Mouse (Mus musculus) hindbrain, embryonic 14.5 days (tissue): ENCODE results near the gene Trim11. TPM values are rescaled to one million over a fixed set of nuclear protein-coding genes. Genes with fewer than 3 reads are reported as not detected.

ENCODE experiments used
- ATAC-seq: fragments of 200-750 bp; cut with Nextera tagmentation; 2 replicates; pipeline ENCODE4 v1.8.0; 2017; ENCODE audit warnings: moderate number of reproducible peaks, mild to moderate bottlenecking, moderate TSS enrichment, moderate library complexity; ENCODE audit not compliant: low FRiP score
- DNase-seq: peaks from one replicate; pipeline ENCODE4 v3.0.0-alpha.2; 2015; ENCODE audit warnings: low spot score
- H3K27ac ChIP-seq: fragments of 300-500 bp; sonication (generic); 2 replicates; pipeline ENCODE4 v1.5.1; 2014; ENCODE audit warnings: mild to moderate bottlenecking, moderate library complexity
- H3K27me3 ChIP-seq: fragments of 300-500 bp; sonication (generic); 2 replicates; pipeline ENCODE4 v1.6.1; 2014; ENCODE audit warnings: mild to moderate bottlenecking, low read length, mixed read lengths; ENCODE audit not compliant: control insufficient read depth, insufficient read depth
- H3K36me3 ChIP-seq: fragments of 300-500 bp; sonication (generic); replicated peaks from 2 replicates; pipeline ENCODE4 v1.6.1; 2014; ENCODE audit not compliant: control insufficient read depth, insufficient read depth
- H3K4me1 ChIP-seq: fragments of 300-500 bp; sonication (generic); replicated peaks from 2 replicates; pipeline ENCODE4 v1.6.1; 2014; ENCODE audit warnings: antibody characterized with exemption, low read length, mixed read lengths; ENCODE audit not compliant: control insufficient read depth, insufficient read depth
- H3K4me2 ChIP-seq: fragments of 300-500 bp; sonication (generic); replicated peaks from 2 replicates; pipeline ENCODE4 v1.6.1; 2014; ENCODE audit warnings: mild to moderate bottlenecking, moderate library complexity
- H3K4me3 ChIP-seq: fragments of 300-500 bp; sonication (generic); replicated peaks from 2 replicates; pipeline ENCODE4 v1.5.1; 2014; ENCODE audit warnings: mild to moderate bottlenecking, low read length
- H3K9ac ChIP-seq: fragments of 300-500 bp; sonication (generic); 2 replicates; pipeline ENCODE4 v1.6.1; 2014
- H3K9me3 ChIP-seq: fragments of 300-500 bp; sonication (generic); 2 replicates; pipeline ENCODE4 v1.6.1; 2016; ENCODE audit warnings: low read length; ENCODE audit not compliant: control insufficient read depth
- WGBS: fragments of 180-500 bp; shearing (Covaris S2); extraction: QIAGEN DNeasy Blood & Tissue Kit; methylation state at CpG from one replicate; pipeline ENCODE4 v1.1.7; 2014; 5-methylcytosine and 5-hydroxymethylcytosine counted together
- polyA plus RNA-seq: library from polyadenylated mRNA; unstranded; fragments of >200 nt; fragmentation: Nextera tagmentation; extraction: Ambion mirVana; gene quantifications from 2 replicates; pipeline ENCODE4 v1.2.1, GENCODE M21; 2014

The Trim11 gene
- polyA plus RNA-seq, 1 experiment from 2014 or later = 18.9 TPM

DNA sequence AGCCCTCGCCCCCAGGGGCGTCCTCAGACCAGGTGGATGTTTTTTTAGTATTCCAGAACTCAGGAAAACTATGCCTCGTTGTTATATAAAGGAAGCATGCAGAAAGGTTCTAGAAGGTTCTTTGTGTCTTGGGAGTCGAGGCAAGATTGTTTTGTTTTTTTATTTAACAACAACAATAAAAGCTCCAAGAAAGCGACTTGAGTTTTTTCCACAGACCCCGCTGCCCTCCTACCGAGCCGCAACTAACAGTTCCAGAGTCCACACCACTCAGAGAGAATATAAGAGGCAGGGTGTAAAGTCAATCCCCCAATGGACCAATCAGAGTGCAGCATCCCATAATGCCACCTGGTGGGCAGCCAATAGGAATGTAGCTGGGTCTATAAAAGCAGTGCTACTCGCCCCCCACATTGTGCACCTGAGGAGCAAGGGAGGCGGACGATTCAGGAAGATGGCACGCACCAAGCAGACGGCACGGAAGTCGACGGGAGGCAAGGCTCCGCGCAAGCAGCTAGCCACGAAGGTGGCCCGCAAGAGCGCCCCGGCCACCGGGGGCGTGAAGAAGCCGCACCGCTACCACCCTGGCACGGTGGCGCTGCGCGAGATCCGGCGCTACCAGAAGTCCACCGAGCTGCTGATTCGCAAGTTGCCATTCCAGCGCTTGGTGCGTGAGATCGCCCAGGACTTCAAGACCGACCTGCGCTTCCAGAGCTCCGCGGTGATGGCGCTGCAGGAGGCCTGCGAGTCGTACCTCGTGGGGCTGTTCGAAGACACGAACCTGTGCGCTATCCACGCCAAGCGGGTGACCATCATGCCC, 16.3 kb upstream of the Trim11 start:
- no peak overlapping the region for H3K27ac ChIP-seq
- H3K27me3 ChIP-seq = no peaks in the 10 kb centered on the region; the same call in 1 of the 2 replicates
- H3K4me3 ChIP-seq = no peak overlapping the region
- WGBS = 65% methylated on average over 50 of the region's 50 CpGs
- no peaks in the 10 kb centered on the region for H3K9me3 ChIP-seq
- H3K4me1 ChIP-seq = peaks cover 31% of the 10 kb centered on the region
- H3K36me3 ChIP-seq = peaks cover 2% of the 10 kb centered on the region; the same call in 1 of the 2 replicates
- no peak overlapping the region for H3K9ac ChIP-seq
- H3K4me2 ChIP-seq = no peak overlapping the region
- ATAC-seq = no peak
- DNase-seq = no peak

DNA sequence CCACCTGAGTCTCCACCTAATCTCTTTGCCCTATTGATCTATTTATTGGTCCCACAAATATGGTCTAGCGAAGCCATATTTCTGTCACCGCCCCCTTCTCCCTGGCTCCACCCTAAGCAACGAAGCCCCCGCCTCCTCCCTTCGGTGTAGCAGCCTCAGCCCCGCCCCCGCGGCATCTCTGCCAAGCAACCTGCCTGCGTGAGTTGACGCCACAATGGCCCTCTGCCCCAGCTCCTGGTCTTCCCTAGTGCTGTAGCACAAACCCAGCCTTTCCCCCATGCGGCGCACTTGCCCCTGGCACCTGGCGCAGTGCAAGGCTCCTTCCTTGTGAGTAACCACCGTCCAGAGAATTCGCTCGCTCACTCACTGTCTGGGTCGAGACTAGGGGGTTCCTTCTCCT, 14.3 kb upstream of the Trim11 start:
- 37% methylated on average over 17 of the region's 17 CpGs for WGBS
- H3K4me2 ChIP-seq = no peak overlapping the region

DNA sequence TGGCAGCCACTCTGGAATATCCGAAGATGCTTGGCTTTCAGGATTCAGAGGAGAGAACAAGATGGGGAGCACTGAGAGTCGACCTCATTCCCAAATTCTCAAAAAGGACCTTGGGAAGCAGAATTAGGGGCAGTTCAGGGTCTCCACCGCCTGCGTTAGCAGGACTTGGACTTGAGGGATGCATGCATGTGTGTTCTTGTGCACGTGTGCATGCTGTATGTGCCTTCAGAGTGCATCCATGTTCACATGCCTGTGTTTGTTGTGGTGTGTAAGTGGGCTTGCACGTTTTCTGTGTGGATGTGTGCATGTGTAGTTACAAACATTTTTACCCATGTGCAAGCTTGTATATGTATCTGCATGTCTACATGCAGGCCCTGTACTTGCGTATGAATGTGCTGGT, 13.7 kb upstream of the Trim11 start:
- Histone ChIP-seq H3K4me3 (no peak overlapping the region), H3K9ac (no peak overlapping the region), H3K27ac (no peak overlapping the region), H3K4me2 (no peak overlapping the region), H3K9me3 (no peaks in the 10 kb centered on the region), H3K36me3 (no peaks in the 10 kb centered on the region), H3K4me1 (peaks cover 6% of the 10 kb centered on the region), H3K27me3 (no peaks in the 10 kb centered on the region; the same call in 1 of the 2 replicates)
- ATAC-seq = no peak
- DNase-seq = no peak
- 86% methylated on average over 7 of the region's 7 CpGs for WGBS

More for the DNA sequence above, 14.3 kb upstream of the Trim11 start:
- Histone ChIP-seq H3K9ac (no peak overlapping the region), H3K4me1 (peaks cover 13% of the 10 kb centered on the region), H3K4me3 (no peak overlapping the region), H3K27ac (no peak overlapping the region), H3K36me3 (no peaks in the 10 kb centered on the region), H3K9me3 (no peaks in the 10 kb centered on the region), H3K27me3 (no peaks in the 10 kb centered on the region; the same call in 1 of the 2 replicates)
- no peak for ATAC-seq
- no peak for DNase-seq

DNA sequence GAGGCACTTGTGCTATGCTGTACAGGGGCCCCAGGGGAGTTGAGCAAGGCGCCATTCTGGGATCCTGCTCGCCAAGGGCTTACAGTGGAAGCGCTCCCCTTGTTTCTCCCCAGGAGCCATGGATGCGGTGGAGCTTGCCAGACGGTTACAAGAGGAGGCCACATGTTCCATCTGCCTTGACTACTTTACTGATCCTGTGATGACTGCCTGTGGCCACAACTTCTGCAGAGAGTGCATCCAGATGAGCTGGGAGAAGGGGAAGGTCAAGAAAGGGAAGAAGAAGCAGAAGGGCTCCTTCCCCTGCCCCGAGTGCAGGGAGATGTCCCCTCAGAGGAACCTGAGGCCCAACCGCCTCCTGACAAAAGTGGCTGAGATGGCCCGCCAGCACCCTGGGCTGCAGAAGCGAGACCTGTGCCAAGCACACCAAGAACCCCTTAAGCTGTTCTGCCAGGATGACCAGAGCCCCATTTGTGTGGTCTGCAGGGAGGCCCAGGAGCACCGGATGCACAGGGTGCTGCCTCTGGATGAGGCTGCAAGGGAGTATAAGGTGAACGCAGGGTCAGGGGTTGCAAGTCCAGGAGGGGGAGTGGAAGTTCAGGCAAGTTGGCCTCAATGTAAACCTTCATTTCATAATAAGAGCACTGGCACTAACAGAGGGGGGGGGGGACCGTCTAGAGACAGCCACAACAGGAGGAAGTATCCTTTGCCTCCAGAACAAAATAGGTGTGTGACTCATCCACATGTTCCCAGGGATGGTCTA, 12.7 kb upstream of the Trim11 start:
- no peak overlapping the region for H3K4me2 ChIP-seq
- no peak overlapping the region for H3K4me3 ChIP-seq
- no peaks in the 10 kb centered on the region; the same call in 1 of the 2 replicates for H3K36me3 ChIP-seq
- H3K9ac ChIP-seq = no peak overlapping the region
- no peaks in the 10 kb centered on the region for H3K9me3 ChIP-seq
- H3K4me1 ChIP-seq = no peaks in the 10 kb centered on the region
- DNase-seq (no peak), ATAC-seq (no peak)
- no peaks in the 10 kb centered on the region; the same call in 1 of the 2 replicates for H3K27me3 ChIP-seq
- H3K27ac ChIP-seq = no peak overlapping the region
- WGBS = 43% methylated on average over 12 of the region's 12 CpGs

DNA sequence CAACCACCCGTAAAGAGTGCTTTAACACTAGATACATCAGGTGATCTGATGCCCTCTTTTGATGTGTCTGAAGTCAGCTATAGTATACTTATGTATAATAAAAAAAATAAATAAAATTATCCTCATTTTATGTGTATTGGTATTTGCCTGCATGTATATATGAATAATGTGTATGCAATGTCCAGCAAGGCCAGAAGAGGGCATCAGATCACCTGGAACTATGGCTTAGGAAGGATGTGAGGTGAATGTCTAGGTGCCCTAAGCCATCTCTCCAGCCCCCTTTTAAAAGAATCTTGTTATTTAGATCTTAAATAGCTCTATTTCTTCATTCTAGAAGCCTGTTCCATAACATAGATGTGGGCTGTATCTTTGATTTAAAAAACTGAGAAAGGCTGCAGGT, 10.5 kb upstream of the Trim11 start:
- H3K9ac ChIP-seq = no peak overlapping the region
- H3K27me3 ChIP-seq = no peaks in the 10 kb centered on the region
- no peak overlapping the region for H3K27ac ChIP-seq
- no peaks in the 10 kb centered on the region for H3K9me3 ChIP-seq
- 100% methylated on average over 1 of the region's 1 CpGs for WGBS
- no peak for ATAC-seq
- no peaks in the 10 kb centered on the region for H3K4me1 ChIP-seq
- no peak overlapping the region for H3K4me2 ChIP-seq
- no peak overlapping the region for H3K4me3 ChIP-seq
- H3K36me3 ChIP-seq = peaks cover 6% of the 10 kb centered on the region
- no peak for DNase-seq

DNA sequence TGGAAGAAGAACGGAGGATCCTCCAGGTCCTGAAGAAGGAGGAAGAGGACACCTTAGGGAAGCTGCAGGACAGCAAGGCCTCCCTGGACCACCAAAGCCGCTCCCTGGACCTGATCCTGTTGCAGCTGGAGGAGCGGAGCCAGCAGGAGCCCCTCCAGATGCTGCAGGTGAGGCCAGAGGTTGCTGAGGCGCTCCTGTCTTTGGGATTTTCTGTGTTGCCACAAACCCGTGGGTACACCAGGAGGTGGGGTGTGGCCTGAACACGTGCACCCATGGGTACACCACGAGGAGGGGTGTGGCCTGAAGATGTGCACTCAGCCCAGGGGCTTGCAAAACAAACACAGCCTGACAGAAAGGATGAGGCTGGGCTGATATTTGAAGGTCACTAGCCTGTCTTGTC, 9.3 kb upstream of the Trim11 start:
- no peak for DNase-seq
- Histone ChIP-seq H3K27me3 (no peaks in the 10 kb centered on the region), H3K4me3 (no peak overlapping the region), H3K36me3 (peaks cover 6% of the 10 kb centered on the region), H3K27ac (no peak overlapping the region), H3K9me3 (no peaks in the 10 kb centered on the region), H3K9ac (no peak overlapping the region), H3K4me2 (no peak overlapping the region), H3K4me1 (no peaks in the 10 kb centered on the region)
- WGBS = 85% methylated on average over 7 of the region's 7 CpGs
- no peak for ATAC-seq

DNA sequence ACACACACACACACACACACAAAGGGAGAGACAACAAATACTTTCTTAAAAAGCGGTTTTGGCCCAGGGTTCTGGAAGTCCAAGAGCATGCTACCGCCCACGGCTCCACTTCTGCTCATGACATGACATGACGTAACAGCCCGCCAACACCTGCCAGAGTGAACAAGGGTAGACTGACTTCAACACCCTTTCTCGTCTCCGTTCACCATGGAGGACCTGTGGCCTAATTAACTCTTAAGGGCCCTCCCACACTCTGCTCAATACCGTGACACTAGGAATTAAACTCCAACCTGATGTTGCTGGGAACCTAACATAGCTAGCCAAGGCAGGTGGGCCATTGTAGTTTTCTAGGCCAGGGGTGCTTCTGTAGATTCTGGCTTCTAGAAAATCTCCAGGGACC, 8.9 kb upstream of the Trim11 start:
- Histone ChIP-seq H3K9me3 (no peaks in the 10 kb centered on the region), H3K4me2 (no peak overlapping the region), H3K4me3 (no peak overlapping the region), H3K27me3 (no peaks in the 10 kb centered on the region), H3K27ac (no peak overlapping the region), H3K9ac (no peak overlapping the region), H3K4me1 (no peaks in the 10 kb centered on the region), H3K36me3 (peaks cover 6% of the 10 kb centered on the region)
- DNase-seq = no peak
- no peak for ATAC-seq
- WGBS = 88% methylated on average over 8 of the region's 8 CpGs

DNA sequence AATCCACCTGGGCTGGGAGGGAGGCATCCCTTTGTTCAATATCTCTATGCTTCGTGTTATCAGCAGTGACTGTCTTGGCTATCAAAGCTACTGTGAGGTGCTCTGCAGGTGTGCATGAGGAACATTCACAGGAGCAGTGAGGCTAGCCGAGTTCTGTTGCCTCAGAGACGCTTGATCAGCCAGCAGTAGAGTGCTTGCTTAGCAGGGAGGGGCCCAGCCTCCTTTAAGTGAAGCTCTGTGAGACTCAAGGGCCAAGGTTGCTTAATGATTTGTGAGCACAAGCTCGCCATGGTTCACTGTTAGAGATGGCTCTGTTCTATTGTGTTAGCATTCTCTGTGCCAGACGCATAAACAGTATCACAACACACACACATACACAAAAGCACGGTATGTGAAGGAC, 8.2 kb upstream of the Trim11 start:
- no peak overlapping the region for H3K9ac ChIP-seq
- no peak overlapping the region for H3K4me3 ChIP-seq
- no peak overlapping the region for H3K4me2 ChIP-seq
- WGBS = 88% methylated on average over 6 of the region's 6 CpGs
- no peaks in the 10 kb centered on the region for H3K27me3 ChIP-seq
- no peak for DNase-seq
- H3K27ac ChIP-seq = no peak overlapping the region
- H3K4me1 ChIP-seq = no peaks in the 10 kb centered on the region
- no peak for ATAC-seq
- H3K9me3 ChIP-seq = no peaks in the 10 kb centered on the region
- peaks cover 6% of the 10 kb centered on the region for H3K36me3 ChIP-seq

DNA sequence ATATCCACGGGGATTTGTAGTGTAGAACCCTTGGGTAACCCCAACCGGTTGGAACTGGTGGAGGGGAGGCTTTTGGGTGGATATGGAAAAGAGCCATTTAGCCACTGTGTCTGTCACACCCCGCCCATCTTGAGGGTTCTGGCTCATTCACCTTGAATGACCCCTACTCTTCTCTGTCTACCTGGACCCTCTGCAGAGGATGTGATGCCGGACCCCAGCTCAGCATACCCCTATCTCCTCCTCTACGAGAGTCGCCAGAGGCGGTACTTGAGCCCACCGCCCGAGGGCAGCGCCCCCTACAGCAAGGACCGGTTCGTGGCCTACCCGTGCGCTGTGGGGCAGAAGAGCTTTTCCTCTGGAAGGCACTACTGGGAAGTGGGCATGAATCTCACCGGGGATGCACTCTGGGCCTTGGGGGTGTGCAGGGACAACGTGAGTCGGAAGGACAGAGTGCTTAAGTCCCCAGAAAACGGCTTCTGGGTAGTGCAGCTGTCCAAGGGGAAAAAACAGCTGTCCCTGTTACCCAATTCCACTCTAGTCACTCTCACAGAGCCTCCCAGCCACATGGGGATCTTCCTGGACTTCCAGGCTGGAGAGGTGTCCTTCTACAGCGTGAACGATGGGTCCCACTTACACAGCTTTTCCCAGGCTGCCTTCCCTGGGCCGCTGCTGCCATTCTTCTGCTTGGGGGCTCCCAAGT, 6.9 kb upstream of the Trim11 start:
- Histone ChIP-seq H3K27ac (no peak overlapping the region), H3K4me1 (peaks cover 7% of the 10 kb centered on the region), H3K36me3 (peaks cover 6% of the 10 kb centered on the region), H3K9ac (no peak overlapping the region), H3K9me3 (no peaks in the 10 kb centered on the region), H3K4me2 (no peak overlapping the region), H3K4me3 (no peak overlapping the region), H3K27me3 (no peaks in the 10 kb centered on the region)
- no peak for DNase-seq
- 94% methylated on average over 21 of the region's 21 CpGs for WGBS
- no peak for ATAC-seq
